Mouse (Mus musculus) megakaryocyte, embryonic 14.5 days (primary cell): ENCODE results near the gene C1qb. TPM values are rescaled to one million over a fixed set of nuclear protein-coding genes. Genes with fewer than 3 reads are reported as not detected.

Experiments
- H3K27me3 ChIP-seq: replicated peaks from 2 replicates; pipeline ENCODE3; 2012; ENCODE audit warnings: inconsistent platforms
- H3K36me3 ChIP-seq: replicated peaks from 2 replicates; pipeline ENCODE3; 2012; ENCODE audit warnings: low read length, inconsistent platforms, mixed read lengths
- H3K4me1 ChIP-seq: 2 replicates; pipeline ENCODE4 v1.6.1; 2012; ENCODE audit warnings: inconsistent platforms
- H3K4me3 ChIP-seq: replicated peaks from 2 replicates; pipeline ENCODE3; 2012; ENCODE audit warnings: moderate library complexity, mild to moderate bottlenecking, inconsistent platforms
- H3K9me3 ChIP-seq: 2 replicates; pipeline ENCODE4 v1.6.1; 2012; ENCODE audit warnings: inconsistent platforms
- FLI1 ChIP-seq: IDR thresholded peaks from 2 replicates; pipeline ENCODE4 v1.6.1; 2012; ENCODE audit warnings: low read length, inconsistent platforms, mixed read lengths
- GATA1 ChIP-seq: IDR thresholded peaks from 3 replicates; pipeline ENCODE4 v1.6.1; 2012; ENCODE audit warnings: mixed read lengths, low read length, inconsistent platforms, borderline replicate concordance
- polyA plus RNA-seq: library from polyadenylated mRNA; stranded (reverse); fragments of >175 nt; gene quantifications from 2 replicates; pipeline ENCODE4 v1.2.3, GENCODE M21; 2012; ENCODE audit warnings: low replicate concordance; ENCODE audit not compliant: insufficient read depth

C1qb gene
- polyA plus RNA-seq, 1 experiment, result 199 TPM

GRCm38 (mm10) chr4:136916359-136917164 is 30.6 kb upstream of the C1qb start:
- peaks cover 55% of the 10 kb centered on the region for H3K27me3 ChIP-seq
- no peaks in the 10 kb centered on the region for H3K9me3 ChIP-seq
- H3K4me1 ChIP-seq, result no peaks in the 10 kb centered on the region
- TF ChIP-seq FLI1 (no peak), GATA1 (no peak)
- no peaks in the 10 kb centered on the region for H3K36me3 ChIP-seq
- H3K4me3 ChIP-seq, result no peak overlapping the region

- Histone ChIP-seq H3K36me3 (no peaks in the 10 kb centered on the region), H3K4me1 (no peaks in the 10 kb centered on the region), H3K27me3 (peaks cover 66% of the 10 kb centered on the region), H3K9me3 (no peaks in the 10 kb centered on the region), H3K4me3 (no peak overlapping the region)
- TF ChIP-seq GATA1 (no peak), FLI1 (no peak)
These were observed 26.9 kb upstream of the C1qb start for GRCm38 (mm10) chr4:136912841-136913240.

DNA sequence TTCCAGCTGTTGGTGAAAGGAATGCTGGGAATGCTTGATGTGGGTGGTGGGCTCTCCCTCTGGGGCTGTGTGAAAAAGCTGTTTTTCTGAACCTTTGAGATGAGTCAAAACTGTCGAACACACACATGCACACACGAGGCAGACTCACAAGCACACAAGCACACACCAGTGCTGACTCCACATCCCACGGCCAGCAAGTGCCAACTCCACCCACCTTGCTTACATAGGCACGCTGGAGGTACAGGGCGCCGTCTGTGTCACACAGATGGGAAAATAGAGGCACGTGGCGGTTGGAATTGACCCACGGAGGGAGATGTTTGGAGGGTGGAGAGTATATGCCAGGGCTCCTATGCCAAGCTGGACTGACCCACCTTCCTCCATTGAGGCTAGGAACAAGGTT is 25.8 kb upstream of the C1qb start:
- no peak overlapping the region for H3K4me3 ChIP-seq
- TF ChIP-seq GATA1 (no peak), FLI1 (no peak)

DNA sequence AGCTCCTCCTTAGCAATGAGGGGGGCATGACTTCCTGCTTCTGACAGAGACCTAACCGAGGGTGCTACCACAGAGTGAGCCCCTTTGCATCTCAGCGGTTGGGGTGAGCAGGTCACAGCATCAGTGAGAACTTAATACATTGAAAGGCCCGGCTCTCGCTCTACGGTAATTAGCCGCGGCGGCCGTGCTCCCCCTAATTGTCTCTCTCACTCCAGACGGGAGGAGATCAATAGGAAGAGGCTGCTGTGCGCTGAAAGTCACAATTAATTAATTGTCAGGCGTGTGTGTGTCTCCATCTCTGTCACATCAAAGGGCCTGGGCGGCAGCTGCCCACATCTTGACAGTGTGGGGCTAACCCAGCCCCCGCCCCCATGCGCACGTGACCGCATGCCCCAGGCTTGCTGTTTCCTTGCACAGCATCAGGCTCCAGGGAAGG is 25.2 kb upstream of the C1qb start:
- Histone ChIP-seq H3K27me3 (peaks cover 68% of the 10 kb centered on the region), H3K9me3 (no peaks in the 10 kb centered on the region)

More for the DNA sequence above, 25.8 kb upstream of the C1qb start:
- Histone ChIP-seq H3K4me1 (no peaks in the 10 kb centered on the region), H3K36me3 (no peaks in the 10 kb centered on the region), H3K27me3 (peaks cover 64% of the 10 kb centered on the region), H3K9me3 (no peaks in the 10 kb centered on the region)

DNA sequence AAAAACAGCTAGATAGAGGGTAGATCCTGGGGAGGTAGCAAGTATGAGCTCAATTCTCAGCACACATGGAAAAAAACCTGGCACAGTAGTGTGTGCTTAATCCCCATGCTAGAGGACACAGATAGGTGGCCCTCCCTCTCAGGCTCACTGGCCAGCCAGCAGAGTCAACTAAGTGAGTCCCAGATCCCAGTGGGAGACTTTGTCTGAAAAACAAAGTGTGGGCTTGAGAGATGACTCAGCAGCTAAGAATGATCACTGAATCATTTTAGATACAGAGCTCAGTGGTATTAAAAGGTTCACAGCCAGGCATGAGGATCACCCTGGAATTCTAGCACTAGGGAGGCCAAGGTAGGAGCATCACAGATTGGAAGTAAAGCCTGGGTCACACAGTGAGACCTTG is 21.8 kb upstream of the C1qb start:
- H3K36me3 ChIP-seq, result no peaks in the 10 kb centered on the region
- TF ChIP-seq FLI1 (no peak), GATA1 (no peak)
- no peaks in the 10 kb centered on the region for H3K4me1 ChIP-seq
- no peak overlapping the region for H3K4me3 ChIP-seq
- peaks cover 72% of the 10 kb centered on the region for H3K27me3 ChIP-seq
- no peaks in the 10 kb centered on the region for H3K9me3 ChIP-seq

More for the DNA sequence above, 25.2 kb upstream of the C1qb start:
- Histone ChIP-seq H3K4me3 (no peak overlapping the region), H3K4me1 (no peaks in the 10 kb centered on the region), H3K36me3 (no peaks in the 10 kb centered on the region)
- TF ChIP-seq GATA1 (no peak), FLI1 (no peak)

DNA sequence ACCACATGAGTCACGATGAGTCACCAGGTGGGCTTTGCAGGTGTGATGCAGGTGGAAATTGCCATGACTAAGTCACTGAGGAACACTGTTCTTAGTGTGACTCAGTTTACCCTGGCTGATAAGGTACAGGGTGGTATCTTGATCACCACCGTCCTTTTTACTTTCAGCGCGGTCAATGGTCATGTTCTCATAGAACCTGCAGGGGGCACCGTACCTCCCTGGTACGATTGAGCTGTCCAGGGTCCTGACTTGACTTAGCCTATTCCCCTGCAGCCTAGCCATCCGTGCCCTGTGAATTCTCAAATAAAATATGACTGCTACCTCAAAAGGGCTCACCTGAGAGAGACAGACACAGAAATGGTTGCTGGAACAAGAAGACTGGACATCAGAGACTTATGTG is 21.0 kb upstream of the C1qb start:
- H3K36me3 ChIP-seq, result no peaks in the 10 kb centered on the region
- no peak overlapping the region for H3K4me3 ChIP-seq
- TF ChIP-seq GATA1 (no peak), FLI1 (no peak)
- H3K27me3 ChIP-seq, result peaks cover 70% of the 10 kb centered on the region
- no peaks in the 10 kb centered on the region for H3K9me3 ChIP-seq
- no peaks in the 10 kb centered on the region for H3K4me1 ChIP-seq

GRCm38 (mm10) chr4:136904767-136905539 is 19.0 kb upstream of the C1qb start:
- no peaks in the 10 kb centered on the region for H3K4me1 ChIP-seq
- no peak overlapping the region for H3K4me3 ChIP-seq
- no peaks in the 10 kb centered on the region for H3K36me3 ChIP-seq
- peaks cover 58% of the 10 kb centered on the region for H3K27me3 ChIP-seq
- no peaks in the 10 kb centered on the region for H3K9me3 ChIP-seq
- TF ChIP-seq FLI1 (no peak), GATA1 (no peak)

- no peaks in the 10 kb centered on the region for H3K36me3 ChIP-seq
- H3K27me3 ChIP-seq, result peaks cover 67% of the 10 kb centered on the region
- H3K9me3 ChIP-seq, result no peaks in the 10 kb centered on the region
- peaks cover 16% of the 10 kb centered on the region for H3K4me1 ChIP-seq
- H3K4me3 ChIP-seq, result no peak overlapping the region
- TF ChIP-seq FLI1, result no peak
- TF ChIP-seq GATA1, result no peak
These were observed 13.2 kb upstream of the C1qb start for GRCm38 (mm10) chr4:136899154-136899553.

GRCm38 (mm10) chr4:136898637-136899036 is 12.7 kb upstream of the C1qb start, which contains the start of gene C1qa:
C1qa (minus strand) TSS chr4:136898803.
- H3K9me3 ChIP-seq, result no peaks in the 10 kb centered on the region
- no peak within 1 kb of the TSS for H3K4me3 ChIP-seq
- TF ChIP-seq FLI1 (no peak), GATA1 (no peak)
- no peaks in the 10 kb centered on the region for H3K36me3 ChIP-seq
- peaks cover 21% of the 10 kb centered on the region for H3K4me1 ChIP-seq
- H3K27me3 ChIP-seq, result peaks cover 67% of the 10 kb centered on the region
